Mouse (Mus musculus) stomach, postnatal 0 days (tissue): ENCODE measurements at regions not wholly inside any gene's neighbourhood (a gene's known extent, or its start where the extent isn't known, plus 50 kb on each side); places are given as distances from the start of the nearest gene placed in this dataset.

ENCODE experiments used
- ATAC-seq: fragments of 200-750 bp; cut with Nextera tagmentation; 2 replicates; pipeline ENCODE4 v1.8.0; 2017; ENCODE audit not compliant: low FRiP score, low TSS enrichment
- DNase-seq: peaks from one replicate; pipeline ENCODE4 v3.0.0-alpha.2; 2016; ENCODE audit warnings: low spot score
- H3K27ac ChIP-seq: fragments of 300-500 bp; sonication (generic); replicated peaks from 2 replicates; pipeline ENCODE4 v1.5.1; 2014; ENCODE audit warnings: mild to moderate bottlenecking, control low read depth
- H3K27me3 ChIP-seq: fragments of 300-500 bp; sonication (generic); 2 replicates; pipeline ENCODE4 v1.6.1; 2014; ENCODE audit warnings: low read length; ENCODE audit not compliant: control insufficient read depth, insufficient read depth
- H3K36me3 ChIP-seq: fragments of 300-500 bp; sonication (generic); 2 replicates; pipeline ENCODE4 v1.6.1; 2014; ENCODE audit warnings: low read length, mixed read lengths; ENCODE audit not compliant: control insufficient read depth, insufficient read depth
- H3K4me1 ChIP-seq: fragments of 300-500 bp; sonication (generic); replicated peaks from 2 replicates; pipeline ENCODE4 v1.6.1; 2014; ENCODE audit warnings: antibody characterized with exemption; ENCODE audit not compliant: control insufficient read depth, insufficient read depth
- H3K4me2 ChIP-seq: fragments of 300-500 bp; sonication (generic); replicated peaks from 2 replicates; pipeline ENCODE4 v1.6.1; 2014; ENCODE audit warnings: low read depth, mild to moderate bottlenecking, control low read depth, moderate library complexity
- H3K4me3 ChIP-seq: fragments of 300-500 bp; sonication (generic); 2 replicates; pipeline ENCODE4 v1.5.1; 2014; ENCODE audit warnings: low read depth, low read length, control low read depth
- H3K9ac ChIP-seq: fragments of 300-500 bp; sonication (generic); 2 replicates; pipeline ENCODE4 v1.6.1; 2014; ENCODE audit warnings: mild to moderate bottlenecking, low read length, control low read depth, mixed read lengths
- H3K9me3 ChIP-seq: fragments of 300-500 bp; sonication (generic); 2 replicates; pipeline ENCODE4 v1.6.1; 2016; ENCODE audit warnings: low read length; ENCODE audit not compliant: control insufficient read depth
- CTCF ChIP-seq: IDR thresholded peaks from 2 replicates; pipeline ENCODE4 v1.5.1; 2016; ENCODE audit warnings: antibody characterized with exemption, low read depth, mild to moderate bottlenecking, moderate library complexity
- EP300 ChIP-seq: optimal IDR thresholded peaks from 2 replicates; pipeline ENCODE3; 2016; ENCODE audit warnings: antibody characterized with exemption
- WGBS: fragments of 180-500 bp; shearing (Covaris S2); extraction: QIAGEN DNeasy Blood & Tissue Kit; methylation state at CpG from one replicate; pipeline ENCODE4 v1.1.7; 2014; 5-methylcytosine and 5-hydroxymethylcytosine counted together

GRCm38 (mm10) chr7:122820587-122821535 is 144.6 kb upstream of the Rbbp6 start:
- Histone ChIP-seq H3K27me3 (no peaks in the 10 kb centered on the region), H3K4me1 (no peaks in the 10 kb centered on the region), H3K27ac (no peak overlapping the region), H3K9ac (no peak overlapping the region), H3K36me3 (no peaks in the 10 kb centered on the region), H3K4me2 (no peak overlapping the region), H3K4me3 (no peak overlapping the region), H3K9me3 (no peaks in the 10 kb centered on the region)
- no peak for DNase-seq
- no peak for TF ChIP-seq CTCF
- TF ChIP-seq EP300, result no peak
- no peak; the same call in 1 of the 2 replicates for ATAC-seq
- WGBS, result 73% methylated on average over 12 of the region's 12 CpGs

GRCm38 (mm10) chr7:122823429-122823828 is 142.1 kb upstream of the Rbbp6 start:
- Histone ChIP-seq H3K4me1 (no peaks in the 10 kb centered on the region), H3K36me3 (no peaks in the 10 kb centered on the region), H3K27me3 (no peaks in the 10 kb centered on the region), H3K9ac (no peak overlapping the region), H3K4me2 (no peak overlapping the region), H3K27ac (no peak overlapping the region), H3K9me3 (no peaks in the 10 kb centered on the region), H3K4me3 (no peak overlapping the region)
- 62% methylated on average over 6 of the region's 6 CpGs for WGBS
- TF ChIP-seq EP300, result no peak
- no peak for TF ChIP-seq CTCF
- DNase-seq, result no peak
- no peak for ATAC-seq

- ATAC-seq (no peak), DNase-seq (no peak)
- Histone ChIP-seq H3K4me3 (no peak overlapping the region), H3K9ac (no peak overlapping the region), H3K4me2 (no peak overlapping the region), H3K27ac (no peak overlapping the region), H3K4me1 (no peaks in the 10 kb centered on the region), H3K9me3 (no peaks in the 10 kb centered on the region), H3K27me3 (no peaks in the 10 kb centered on the region), H3K36me3 (no peaks in the 10 kb centered on the region)
- 80% methylated on average over 3 of the region's 3 CpGs for WGBS
- TF ChIP-seq CTCF (no peak), EP300 (no peak)
These were observed 126.4 kb upstream of the Rbbp6 start for GRCm38 (mm10) chr7:122839091-122839490.

- H3K4me1 ChIP-seq, result no peaks in the 10 kb centered on the region
- no peak overlapping the region for H3K4me3 ChIP-seq
- H3K9me3 ChIP-seq, result no peaks in the 10 kb centered on the region
- H3K4me2 ChIP-seq, result no peak overlapping the region
- DNase-seq (no peak), ATAC-seq (no peak)
- H3K27me3 ChIP-seq, result no peaks in the 10 kb centered on the region
- whole genome bisulfite sequencing, result 70% methylated on average over 2 of the region's 2 CpGs
- H3K36me3 ChIP-seq, result no peaks in the 10 kb centered on the region
- no peak overlapping the region for H3K9ac ChIP-seq
- TF ChIP-seq EP300 (no peak), CTCF (no peak)
- H3K27ac ChIP-seq, result no peak overlapping the region
These were observed 120.7 kb upstream of the Rbbp6 start for GRCm38 (mm10) chr7:122844831-122845230.

GRCm38 (mm10) chr7:122847376-122847775 is 118.1 kb upstream of the Rbbp6 start:
- ATAC-seq (no peak), DNase-seq (no peak)
- H3K4me3 ChIP-seq, result no peak overlapping the region
- H3K27ac ChIP-seq, result no peak overlapping the region
- H3K27me3 ChIP-seq, result no peaks in the 10 kb centered on the region
- no peak overlapping the region for H3K4me2 ChIP-seq
- no peaks in the 10 kb centered on the region for H3K9me3 ChIP-seq
- TF ChIP-seq EP300 (no peak), CTCF (no peak)
- H3K36me3 ChIP-seq, result no peaks in the 10 kb centered on the region
- WGBS, result 48% methylated on average over 5 of the region's 5 CpGs
- no peak overlapping the region for H3K9ac ChIP-seq
- H3K4me1 ChIP-seq, result no peaks in the 10 kb centered on the region

- Histone ChIP-seq H3K27me3 (no peaks in the 10 kb centered on the region), H3K9ac (no peak overlapping the region), H3K4me3 (no peak overlapping the region), H3K4me1 (no peaks in the 10 kb centered on the region), H3K9me3 (no peaks in the 10 kb centered on the region), H3K27ac (no peak overlapping the region), H3K4me2 (no peak overlapping the region), H3K36me3 (no peaks in the 10 kb centered on the region)
- no peak for TF ChIP-seq EP300
- no peak for TF ChIP-seq CTCF
- 26% methylated on average over 2 of the region's 2 CpGs for WGBS
- ATAC-seq (no peak), DNase-seq (no peak)
These were observed 92.1 kb upstream of the Rbbp6 start for GRCm38 (mm10) chr7:122873386-122873785.
